Mouse (Mus musculus): Measurements from ENCODE around the gene Tm9sf1. TPM values are rescaled to one million over a fixed set of nuclear protein-coding genes. Genes with fewer than 3 reads are reported as not detected.

Tm9sf1 gene
- total and polyA plus RNA-seq, 3 experiments: 39.4 to 50.6 (median 40.6) TPM

GRCm38 (mm10) chr14:55641291-55641690 lies 2.3 kb downstream of the Tm9sf1 start:
- intact Hi-C loops (cut with DNase I): loop anchor here (5.0 kb wide), 1 partner anchor 81 kb away; the partner anchor contains the start of gene Rabggta
- Histone ChIP-seq H3K27ac (no peak overlapping the region), H3K4me3 (no peak overlapping the region), H3K9ac (ENCODE audit: low read depth, low read length) (no peak overlapping the region), H3K36me3 (ENCODE audit: control insufficient read depth, insufficient read depth, low read length) (no peaks in the 10 kb centered on the region), H3K27me3 (ENCODE audit: control insufficient read depth, insufficient read depth, low read length) (no peaks in the 10 kb centered on the region), H3K79me2 (replicated peaks; ENCODE audit: control insufficient read depth, insufficient read depth, low read length) (0 out of 2 replicates have a peak, but pooled peaks cover 2% of the 10 kb centered on the region), H3K4me1 (ENCODE audit: control insufficient read depth, insufficient read depth, low read length) (peaks cover 5% of the 10 kb centered on the region)
- no peak for DNase-seq
- 96% methylated on average over 13 of the region's 13 CpGs for WGBS
- TF ChIP-seq POLR2A (IDR thresholded peaks at IDR 0.05; ENCODE audit: insufficient read depth, low read depth, low read length) (no peak), EP300 (IDR thresholded peaks at IDR 0.05; ENCODE audit: insufficient read depth, low read depth, low read length) (no peak), CTCF (IDR thresholded peaks at IDR 0.05) (no peak)

GRCm38 (mm10) chr14:55640816-55641215 lies 2.8 kb downstream of the Tm9sf1 start:
- intact Hi-C loops (cut with DNase I): loop anchor here (5.0 kb wide), 1 partner anchor 81 kb away; the partner anchor contains the start of gene Rabggta
- Histone ChIP-seq H3K36me3 (ENCODE audit: control insufficient read depth, insufficient read depth, low read length) (peaks cover 2% of the 10 kb centered on the region; the same call in 1 of the 2 replicates), H3K27me3 (ENCODE audit: control insufficient read depth, insufficient read depth, low read length) (no peaks in the 10 kb centered on the region), H3K27ac (no peak overlapping the region), H3K4me1 (ENCODE audit: control insufficient read depth, insufficient read depth, low read length) (peaks cover 5% of the 10 kb centered on the region), H3K9ac (ENCODE audit: low read depth, low read length) (no peak overlapping the region), H3K79me2 (replicated peaks; ENCODE audit: control insufficient read depth, insufficient read depth, low read length) (0 out of 2 replicates have a peak, but pooled peaks cover 2% of the 10 kb centered on the region), H3K4me3 (no peak overlapping the region)
- TF ChIP-seq CTCF (IDR thresholded peaks at IDR 0.05) (no peak), POLR2A (IDR thresholded peaks at IDR 0.05; ENCODE audit: insufficient read depth, low read depth, low read length) (no peak), EP300 (IDR thresholded peaks at IDR 0.05; ENCODE audit: insufficient read depth, low read depth, low read length) (no peak)
- no peak for DNase-seq
- 95% methylated on average over 14 of the region's 14 CpGs for WGBS

- intact Hi-C loops (cut with DNase I): loop anchor here (2.0 to 5.0 kb wide), 2 partner anchors 35 to 43 kb away; partner anchors contain the start of genes Gmpr2, Nedd8 and Tinf2
- no peak within 1 kb of the TSS for H3K4me3 ChIP-seq
- peaks cover 2% of the 10 kb centered on the region; the same call in 1 of the 2 replicates for H3K36me3 ChIP-seq (ENCODE audit: control insufficient read depth, insufficient read depth, low read length)
- no peak within 1 kb of the TSS for H3K9ac ChIP-seq (ENCODE audit: low read depth, low read length)
- TF ChIP-seq EP300 (IDR thresholded peaks at IDR 0.05; ENCODE audit: insufficient read depth, low read depth, low read length) (no peak), POLR2A (IDR thresholded peaks at IDR 0.05; ENCODE audit: insufficient read depth, low read depth, low read length) (no peak), CTCF (IDR thresholded peaks at IDR 0.05) (no peak)
- 92% methylated on average over 9 of the region's 9 CpGs for WGBS
- no peak for DNase-seq
- no peaks in the 10 kb centered on the region for H3K27me3 ChIP-seq (ENCODE audit: control insufficient read depth, insufficient read depth, low read length)
- no peak within 1 kb of the TSS for H3K27ac ChIP-seq
- peaks cover 3% of the 10 kb centered on the region for H3K4me1 ChIP-seq (ENCODE audit: control insufficient read depth, insufficient read depth, low read length)
- H3K79me2 ChIP-seq (replicated peaks; ENCODE audit: control insufficient read depth, insufficient read depth, low read length): 0 out of 2 replicates have a peak, but pooled peaks cover 2% of the 10 kb centered on the region
Measured at GRCm38 (mm10) chr14:55637795-55638194, 5.8 kb downstream of the Tm9sf1 start, which contains the start of gene Gm49378. Gm49378 (minus strand) TSS chr14:55637895.

GRCm38 (mm10) chr14:55635523-55636007 lies 8.0 kb downstream of the Tm9sf1 start, which contains the start of gene Ipo4:
Ipo4 (minus strand) TSS chr14:55635957.
- under 1% methylated on average over 33 of the region's 33 CpGs for WGBS
- Histone ChIP-seq H3K36me3 (ENCODE audit: control insufficient read depth, insufficient read depth, low read length) (peaks cover 2% of the 10 kb centered on the region; the same call in 1 of the 2 replicates), H3K27me3 (ENCODE audit: control insufficient read depth, insufficient read depth, low read length) (no peaks in the 10 kb centered on the region)

GRCm38 (mm10) chr14:55634874-55635522 lies 8.6 kb downstream of the Tm9sf1 start:
- TF ChIP-seq EP300 (IDR thresholded peaks at IDR 0.05; ENCODE audit: insufficient read depth, low read depth, low read length): no peak
- TF ChIP-seq CTCF (IDR thresholded peaks at IDR 0.05): no peak
- no peak for TF ChIP-seq POLR2A (IDR thresholded peaks at IDR 0.05; ENCODE audit: insufficient read depth, low read depth, low read length)
- DNase-seq: peak in 1 of 2 experiments; percentile 54
- Histone ChIP-seq H3K36me3 (ENCODE audit: control insufficient read depth, insufficient read depth, low read length) (peaks cover 2% of the 10 kb centered on the region; the same call in 1 of the 2 replicates), H3K27me3 (ENCODE audit: control insufficient read depth, insufficient read depth, low read length) (no peaks in the 10 kb centered on the region), H3K27ac (peak overlapping the region; percentile 81), H3K4me1 (ENCODE audit: control insufficient read depth, insufficient read depth, low read length) (no peaks in the 10 kb centered on the region), H3K9ac (ENCODE audit: low read depth, low read length) (peak overlapping the region; percentile 80), H3K79me2 (replicated peaks; ENCODE audit: control insufficient read depth, insufficient read depth, low read length) (no peaks in the 10 kb centered on the region), H3K4me3 (peak overlapping the region; percentile 73)
- intact Hi-C loops (cut with DNase I): loop anchor here (5.0 kb wide), 1 partner anchor 37 kb away; the partner anchor contains the start of genes Gmpr2 and Nedd8
- 4% methylated on average over 23 of the region's 23 CpGs for WGBS

More at GRCm38 (mm10) chr14:55635523-55636007, 8.0 kb downstream of the Tm9sf1 start, which contains the start of gene Ipo4:
- H3K27ac ChIP-seq: peak within 1 kb of the TSS; percentile 81
- 0 out of 2 replicates have a peak, but pooled peaks cover 2% of the 10 kb centered on the region for H3K79me2 ChIP-seq (replicated peaks; ENCODE audit: control insufficient read depth, insufficient read depth, low read length)
- H3K4me1 ChIP-seq (ENCODE audit: control insufficient read depth, insufficient read depth, low read length): no peaks in the 10 kb centered on the region
- peak within 1 kb of the TSS; percentile 80 for H3K9ac ChIP-seq (ENCODE audit: low read depth, low read length)
- TF ChIP-seq POLR2A (IDR thresholded peaks at IDR 0.05; ENCODE audit: insufficient read depth, low read depth, low read length): peak; percentile 86
- TF ChIP-seq CTCF (IDR thresholded peaks at IDR 0.05): no peak
- TF ChIP-seq EP300 (IDR thresholded peaks at IDR 0.05; ENCODE audit: insufficient read depth, low read depth, low read length): peak; percentile 79; the same call in 1 of the 2 replicates
- intact Hi-C loops (cut with DNase I): loop anchor here (2.0 to 5.0 kb wide), 2 partner anchors 37 to 45 kb away; partner anchors contain the start of genes Gmpr2, Nedd8 and Tinf2
- H3K4me3 ChIP-seq: peak within 1 kb of the TSS; percentile 73
- DNase-seq: peak; percentile 89 to 90

Measured in heart, adult 2 months (tissue).